Mouse (Mus musculus) CH12.LX (cell line): ENCODE results near the gene Taf12. TPM values are rescaled to one million over a fixed set of nuclear protein-coding genes. Genes with fewer than 3 reads are reported as not detected.

Source experiments
- DNase-seq: peaks from one replicate; pipeline ENCODE4 v3.0.0-alpha.2; 2013; ENCODE audit errors: extremely low read depth
- H3K27ac ChIP-seq: 2 replicates; pipeline ENCODE4 v1.5.1; 2012; ENCODE audit warnings: low read depth, mild to moderate bottlenecking, control low read depth, moderate library complexity; ENCODE audit not compliant: insufficient read depth
- H3K27me3 ChIP-seq: replicated peaks from 2 replicates; pipeline ENCODE3; 2012; ENCODE audit warnings: inconsistent platforms
- H3K36me3 ChIP-seq, 2 experiments: replicated peaks in 1 of 2; 2 replicates each; pipeline versions ENCODE3 to v1.6.1; 2012; ENCODE audit warnings: inconsistent platforms in 1 of 2, low read length in 1 of 2, mild to moderate bottlenecking in 1 of 2, mixed read lengths in 1 of 2, moderate library complexity in 1 of 2; ENCODE audit not compliant: control insufficient read depth in 1 of 2, insufficient read depth in 1 of 2
- H3K4me1 ChIP-seq, 2 experiments: 2 replicates each; pipeline ENCODE4 v1.6.1; 2012; ENCODE audit warnings: inconsistent platforms in 1 of 2, moderate library complexity in 1 of 2; ENCODE audit not compliant: insufficient read depth in 2 of 2, control insufficient read depth in 1 of 2
- H3K4me2 ChIP-seq: 2 replicates; pipeline ENCODE4 v1.6.1; 2012; ENCODE audit warnings: low read depth, mild to moderate bottlenecking, control low read depth; ENCODE audit not compliant: poor library complexity, insufficient read depth, severe bottlenecking
- H3K4me3 ChIP-seq, 3 experiments: fragments of 150-350 bp in 1 of 3; sonication (generic) in 1 of 3; replicated peaks in 1 of 3; 2 replicates each; pipeline versions ENCODE3 to v1.5.1; 2011 to 2012; ENCODE audit warnings: low read depth in 2 of 3, low read length in 2 of 3, mild to moderate bottlenecking in 2 of 3, moderate library complexity in 2 of 3, control low read depth in 1 of 3, improper control_type of control experiment in 1 of 3, inconsistent platforms in 1 of 3, mixed read lengths in 1 of 3; ENCODE audit not compliant: poor library complexity in 1 of 3
- H3K79me2 ChIP-seq: replicated peaks from 2 replicates; pipeline ENCODE4 v1.6.1; 2012; ENCODE audit warnings: mild to moderate bottlenecking, moderate library complexity; ENCODE audit not compliant: control insufficient read depth, poor library complexity, insufficient read depth, severe bottlenecking; ENCODE audit errors: extremely low read depth
- H3K9ac ChIP-seq: 2 replicates; pipeline ENCODE4 v1.6.1; 2012; ENCODE audit warnings: low read depth, mild to moderate bottlenecking, control low read depth, moderate library complexity; ENCODE audit not compliant: insufficient read depth
- H3K9me3 ChIP-seq: replicated peaks from 2 replicates; pipeline ENCODE3; 2012; ENCODE audit warnings: low read length, inconsistent platforms, mixed read lengths
- BHLHE40 ChIP-seq: IDR thresholded peaks from 2 replicates; pipeline ENCODE4 v1.6.1; 2011; ENCODE audit warnings: mild to moderate bottlenecking, low read depth, low read length, improper control_type of control experiment
- CHD2 ChIP-seq: IDR thresholded peaks from 2 replicates; pipeline ENCODE4 v1.6.1; 2011; ENCODE audit warnings: low read length, improper control_type of control experiment
- CTCF ChIP-seq, 2 experiments: IDR thresholded peaks in 1 of 2; conservative IDR thresholded peaks in 1 of 2; 2 replicates each; pipeline ENCODE4 v1.5.1; 2011 to 2012; ENCODE audit warnings: low read depth in 2 of 2, low read length in 2 of 2, improper control_type of control experiment in 1 of 2, inconsistent platforms in 1 of 2, mild to moderate bottlenecking in 1 of 2, moderate library complexity in 1 of 2
- E2F4 ChIP-seq: IDR thresholded peaks from 2 replicates; pipeline ENCODE4 v1.6.1; 2011; ENCODE audit warnings: low read depth, low read length, improper control_type of control experiment; ENCODE audit not compliant: insufficient replicate concordance
- ELF1 ChIP-seq: IDR thresholded peaks from 2 replicates; pipeline ENCODE4 v1.6.1; 2014; ENCODE audit warnings: low read depth, mild to moderate bottlenecking, inconsistent platforms, low read length, improper control_type of control experiment
- EP300 ChIP-seq: IDR thresholded peaks from 2 replicates; pipeline ENCODE4 v1.6.1; 2011; ENCODE audit warnings: low read length, improper control_type of control experiment
- GABPA ChIP-seq: IDR thresholded peaks from 2 replicates; pipeline ENCODE4 v1.6.1; 2012; ENCODE audit warnings: low read depth, low read length, improper control_type of control experiment, inconsistent platforms; ENCODE audit not compliant: insufficient replicate concordance
- KAT2A ChIP-seq: IDR thresholded peaks from 2 replicates; pipeline ENCODE4 v1.6.1; 2012; ENCODE audit warnings: low read length, improper control_type of control experiment, inconsistent platforms; ENCODE audit not compliant: insufficient replicate concordance
- MAFK ChIP-seq: IDR thresholded peaks from 2 replicates; pipeline ENCODE4 v1.6.1; 2011; ENCODE audit warnings: low read length, improper control_type of control experiment; ENCODE audit not compliant: insufficient replicate concordance
- MEF2A ChIP-seq: IDR thresholded peaks from 2 replicates; pipeline ENCODE4 v1.6.1; 2014; ENCODE audit warnings: low read depth, mild to moderate bottlenecking, inconsistent platforms, low read length, improper control_type of control experiment, borderline replicate concordance
- MYC ChIP-seq: IDR thresholded peaks from 2 replicates; pipeline ENCODE4 v1.6.1; 2011; ENCODE audit warnings: low read depth, mild to moderate bottlenecking, improper control_type of control experiment, low read length
- PAX5 ChIP-seq: IDR thresholded peaks from 2 replicates; pipeline ENCODE4 v1.6.1; 2012; ENCODE audit warnings: low read length, inconsistent platforms, mixed read lengths
- POLR2A ChIP-seq: IDR thresholded peaks from 2 replicates; pipeline ENCODE4 v1.6.1; 2011; ENCODE audit warnings: low read depth, mild to moderate bottlenecking, improper control_type of control experiment, low read length
- POLR2AphosphoS2 ChIP-seq: IDR thresholded peaks from 2 replicates; pipeline ENCODE4 v1.6.1; 2011; ENCODE audit warnings: low read depth, low read length, improper control_type of control experiment
- SIN3A ChIP-seq: IDR thresholded peaks from 2 replicates; pipeline ENCODE4 v1.6.1; 2012; ENCODE audit warnings: low read length, improper control_type of control experiment, inconsistent platforms
- SMC3 ChIP-seq: IDR thresholded peaks from 2 replicates; pipeline ENCODE4 v1.6.1; 2011; ENCODE audit warnings: low read depth, low read length, improper control_type of control experiment
- TCF12 ChIP-seq: IDR thresholded peaks from 2 replicates; pipeline ENCODE4 v1.6.1; 2014; ENCODE audit warnings: low read depth, mild to moderate bottlenecking, inconsistent platforms, low read length, improper control_type of control experiment
- UBTF ChIP-seq: IDR thresholded peaks from 2 replicates; pipeline ENCODE4 v1.6.1; 2012; ENCODE audit warnings: low read depth, mild to moderate bottlenecking, inconsistent platforms, low read length, improper control_type of control experiment, moderate library complexity
- ZC3H11A ChIP-seq: IDR thresholded peaks from 2 replicates; pipeline ENCODE4 v1.6.1; 2012; ENCODE audit warnings: low read depth, mild to moderate bottlenecking, inconsistent platforms, low read length, improper control_type of control experiment
- ZKSCAN1 ChIP-seq: IDR thresholded peaks from 2 replicates; pipeline ENCODE4 v1.6.1; 2012; ENCODE audit warnings: low read depth, inconsistent platforms, low read length, improper control_type of control experiment, borderline replicate concordance
- ZMIZ1 ChIP-seq: IDR thresholded peaks from 2 replicates; pipeline ENCODE4 v1.6.1; 2012; ENCODE audit warnings: low read depth, mild to moderate bottlenecking, inconsistent platforms, low read length, improper control_type of control experiment
- ZNF384 ChIP-seq: IDR thresholded peaks from 2 replicates; pipeline ENCODE4 v1.6.1; 2012; ENCODE audit warnings: low read depth, low read length, improper control_type of control experiment, inconsistent platforms
- dilution Hi-C: fragments of 300-500 bp; cut with MboI; formaldehyde crosslinking; loops from 2 replicates; pipeline ENCODE4 v1.14.3; 2020; ENCODE audit warnings: low sequenced_read_pairs; ENCODE audit not compliant: extremely low pct_unique_long_range_greater_than_20kb, extremely low pct_ligation_motif_present
- in situ Hi-C: fragments of 300-500 bp; cut with MboI; formaldehyde crosslinking; loops from 3 replicates; pipeline ENCODE4 v1.14.3; 2019; ENCODE audit warnings: low sequenced_read_pairs, low pct_ligation_motif_present, low pct_unique_long_range_greater_than_20kb, mixed read lengths
- polyA plus RNA-seq: library from polyadenylated mRNA; unstranded; fragments of >175 nt; gene quantifications from 2 replicates; pipeline ENCODE4 v1.2.1, GENCODE M21; 2012; ENCODE audit warnings: low read depth; ENCODE audit not compliant: insufficient read length
- total RNA-seq, 2 experiments: library from RNA; depleted of rRNA; stranded (reverse); fragments of 300-350 nt in 1 of 2; fragments of >200 nt in 1 of 2; gene quantifications; 2 replicates each; pipeline ENCODE4 v1.2.3; 2012 to 2014

The Taf12 gene
- total and polyA plus RNA-seq, 3 experiments = 29.8 to 74.7 (median 47.8) TPM

DNA sequence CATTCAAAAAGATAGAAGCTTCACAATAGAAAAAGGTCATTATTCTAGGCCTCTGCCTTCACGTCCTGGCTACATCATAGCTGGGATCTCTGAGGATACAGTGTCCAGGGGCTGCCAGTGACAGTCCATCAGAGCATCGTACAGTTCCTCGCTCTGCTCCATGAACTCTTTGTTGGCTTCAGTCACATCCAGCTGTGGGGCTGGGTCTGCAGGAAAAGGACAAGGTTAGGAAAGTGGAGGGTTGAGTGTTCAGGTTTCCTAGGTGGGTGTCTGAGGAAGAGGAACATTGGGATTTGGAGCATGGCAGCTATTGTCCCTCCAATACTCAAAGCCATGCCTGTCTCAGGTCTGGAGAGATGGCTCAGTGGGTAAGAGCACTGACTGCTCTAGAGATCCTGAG lies 37.6 kb downstream of the Taf12 start:
- Histone ChIP-seq H3K27me3 (no peaks in the 10 kb centered on the region), H3K27ac (no peak overlapping the region), H3K4me3 (no peak overlapping the region), H3K4me2 (no peak overlapping the region), H3K79me2 (peaks cover 16% of the 10 kb centered on the region), H3K9ac (no peak overlapping the region), H3K4me1 (peaks cover 0 to 8% of the 10 kb centered on the region in 2 experiments; a peak in 1 of 4 replicates), H3K36me3 (peaks cover 39 to 62% of the 10 kb centered on the region in 2 experiments), H3K9me3 (no peaks in the 10 kb centered on the region)
- dilution Hi-C loops = no loop called here
- DNase-seq = no peak
- in situ Hi-C loops = loop anchor here (25.0 kb wide), 1 partner anchor 200 kb away; the partner anchor contains the start of gene Sesn2
- TF ChIP-seq POLR2AphosphoS2 (peak; percentile 100), ZKSCAN1 (no peak), BHLHE40 (no peak), CHD2 (peak; percentile 91), POLR2A (peak; percentile 77), ZMIZ1 (peak; percentile 92; the same call in 1 of the 2 replicates), ZC3H11A (no peak), E2F4 (0 out of 2 replicates have a peak, but pooled peaks have one; percentile 36), SMC3 (peak; percentile 16; the same call in 1 of the 2 replicates)

DNA sequence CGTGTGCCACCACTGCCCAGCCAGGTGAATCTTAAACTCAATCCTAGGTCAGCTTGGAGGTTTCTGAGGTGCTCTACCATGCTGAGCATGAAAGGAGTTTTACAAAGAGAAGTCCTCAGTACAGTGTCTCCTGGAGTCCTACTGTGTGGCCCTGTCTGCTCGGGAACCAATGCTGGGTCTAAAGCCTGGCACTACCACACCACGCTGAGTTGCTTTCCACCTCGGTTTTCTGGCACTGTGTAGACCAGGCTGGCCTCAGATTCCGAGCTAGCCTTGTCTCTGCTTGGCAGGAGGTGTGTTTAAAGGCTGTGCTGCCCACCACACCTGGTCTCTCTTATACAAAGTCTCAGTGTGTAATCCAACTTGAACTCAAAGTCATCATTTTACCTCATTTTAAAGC lies 38.5 kb downstream of the Taf12 start:
- dilution Hi-C loops = no loop called here

DNA sequence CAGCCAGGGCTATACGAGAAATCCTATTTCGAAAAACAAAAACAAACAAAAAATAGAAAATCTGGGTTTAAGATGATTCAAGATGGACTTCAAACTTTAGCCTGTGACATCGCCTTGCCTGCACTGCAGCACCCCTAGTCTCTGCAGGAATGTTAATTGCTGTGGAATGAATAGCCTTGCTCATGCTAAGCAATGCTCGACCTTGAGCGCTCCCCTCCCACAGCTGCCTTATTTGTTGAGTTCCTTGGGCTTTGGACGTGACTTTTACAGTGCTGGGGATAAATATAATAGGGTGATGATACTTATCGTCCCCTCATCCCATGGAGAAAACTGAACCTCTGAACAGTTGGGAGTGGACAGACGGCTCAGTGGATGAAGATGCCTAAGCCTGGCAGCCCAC lies 41.5 kb downstream of the Taf12 start:
- Histone ChIP-seq H3K4me2 (no peak overlapping the region), H3K4me3 (no peak overlapping the region), H3K4me1 (peaks cover 0 to under 1% of the 10 kb centered on the region in 2 experiments; a peak in 1 of 4 replicates), H3K27ac (no peak overlapping the region), H3K9ac (no peak overlapping the region), H3K79me2 (peaks cover under 1% of the 10 kb centered on the region; the same call in 1 of the 2 replicates), H3K27me3 (no peaks in the 10 kb centered on the region), H3K9me3 (no peaks in the 10 kb centered on the region), H3K36me3 (peaks cover 52 to 82% of the 10 kb centered on the region in 2 experiments)
- in situ Hi-C loops = loop anchor here (25.0 kb wide), 1 partner anchor 197 kb away; the partner anchor contains the start of gene Sesn2
- dilution Hi-C loops = no loop called here
- no peak for DNase-seq
- TF ChIP-seq MYC = no peak
- no peak for TF ChIP-seq TCF12
- TF ChIP-seq KAT2A = no peak
- TF ChIP-seq PAX5 = no peak
- TF ChIP-seq SIN3A = no peak
- TF ChIP-seq CTCF (conservative IDR thresholded peaks at IDR 0.05 in 1 of 2, IDR thresholded peaks at IDR 0.05 in 1 of 2; ENCODE audit: low read depth in 2 of 2, low read length in 2 of 2) = no peak
- no peak for TF ChIP-seq GABPA
- no peak for TF ChIP-seq UBTF
- no peak for TF ChIP-seq MAFK
- TF ChIP-seq ZNF384 = no peak
- no peak for TF ChIP-seq CHD2
- no peak for TF ChIP-seq EP300
- TF ChIP-seq MEF2A = no peak
- no peak for TF ChIP-seq ELF1

More for the DNA sequence above, 38.5 kb downstream of the Taf12 start:
- H3K4me1 ChIP-seq = peaks cover 0 to 8% of the 10 kb centered on the region in 2 experiments; a peak in 1 of 4 replicates
- H3K79me2 ChIP-seq = peaks cover 16% of the 10 kb centered on the region
- no peaks in the 10 kb centered on the region for H3K9me3 ChIP-seq
- H3K4me3 ChIP-seq = no peak overlapping the region
- in situ Hi-C loops = loop anchor here (25.0 kb wide), 1 partner anchor 200 kb away; the partner anchor contains the start of gene Sesn2
- TF ChIP-seq CHD2 (no peak), ZKSCAN1 (peak; percentile 16; the same call in 1 of the 2 replicates)
- H3K27me3 ChIP-seq = no peaks in the 10 kb centered on the region
- H3K36me3 ChIP-seq = peaks cover 43 to 70% of the 10 kb centered on the region in 2 experiments
- no peak for DNase-seq
- H3K9ac ChIP-seq = no peak overlapping the region
- no peak overlapping the region for H3K4me2 ChIP-seq
- no peak overlapping the region for H3K27ac ChIP-seq
